21 mouse cellular contexts compared by ENCODE assay signal in genomic region chr2:113688558-113689093, GRCm38 (mm10).
DNase-seq lines count a peak whose midpoint lies in the region; ATAC-seq and TF ChIP-seq lines count a peak whose summit lies in the region.
"Had no signal": no experiment of that assay in that cellular context is flagged by ENCODE, and none has a peak within 500 bp of the region (broad histone marks: within the 10 kb centered on the region; RNA-seq: fewer than 3 reads in every experiment).

No protein-coding gene starts in this region.

- WGBS in hindbrain, embryonic 11.5 days, result 86% methylated on average over 6 of the region's 6 CpGs

- no peak overlapping the region for H3K4me3 ChIP-seq in embryonic fibroblast, embryonic 13.5 days (ENCODE audit: insufficient read depth, low read length)
- H3K4me3 ChIP-seq in hindbrain, embryonic 11.5 days (ENCODE audit: low read depth, low read length), result no peak overlapping the region
- H3K4me3 ChIP-seq: embryonic facial prominence, embryonic 13.5 days; embryonic facial prominence, embryonic 15.5 days; forebrain, embryonic 13.5 days; forebrain, embryonic 15.5 days had no signal

- peak; percentile 72 for DNase-seq in heart, adult 11 months
- no peak for DNase-seq in heart, adult 9 months (ENCODE audit: low spot score in 2 of 2)
- DNase-seq in hindbrain, embryonic 11.5 days (ENCODE audit: low spot score), result no peak
- DNase-seq in spleen, adult 12 weeks (ENCODE audit: low spot score), result no peak
- DNase-seq: adrenal gland, adult 8-10 months; adrenal gland, postnatal 14 days; adrenal gland, postnatal 36 days; cerebellum, adult 11-12 months; cerebellum, adult 2 months; cerebellum, adult 9-10 months; cerebellum, postnatal 10 days; cerebellum, postnatal 25 days; embryo, embryonic 11 days; forebrain, postnatal 0 days had no signal

- TF ChIP-seq CTCF in embryonic fibroblast, embryonic 13.5 days (IDR thresholded peaks at IDR 0.05; ENCODE audit: borderline replicate concordance, insufficient read depth, low read length), result no peak

- peak overlapping the region; percentile 87 for H3K27ac ChIP-seq in embryonic fibroblast, embryonic 13.5 days (ENCODE audit: insufficient read depth, low read length)
- H3K27ac ChIP-seq in hindbrain, embryonic 11.5 days (ENCODE audit: low read depth, low read length), result no peak overlapping the region
- H3K27ac ChIP-seq: embryonic facial prominence, embryonic 13.5 days; embryonic facial prominence, embryonic 15.5 days; forebrain, embryonic 13.5 days; forebrain, embryonic 15.5 days had no signal

- H3K36me3 ChIP-seq in hindbrain, embryonic 11.5 days (ENCODE audit: control insufficient read depth, insufficient read depth, low read length), result no peaks in the 10 kb centered on the region
- H3K36me3 ChIP-seq: embryonic facial prominence, embryonic 13.5 days; embryonic facial prominence, embryonic 15.5 days; forebrain, embryonic 15.5 days had no signal

- H3K4me2 ChIP-seq in hindbrain, embryonic 11.5 days (replicated peaks; ENCODE audit: low read depth, low read length), result no peak overlapping the region
- H3K4me2 ChIP-seq: embryonic facial prominence, embryonic 13.5 days; embryonic facial prominence, embryonic 15.5 days; forebrain, embryonic 13.5 days; forebrain, embryonic 15.5 days had no signal

- peak; percentile 58; the same call in 1 of the 2 replicates for ATAC-seq in megakaryocyte progenitor cell, adult 5-6 weeks (replicated peaks; ENCODE audit: poor library complexity)
- no peak for ATAC-seq in hindbrain, embryonic 11.5 days (ENCODE audit: low FRiP score)
- ATAC-seq: activated CD4-positive, CD25-positive, alpha-beta regulatory T cell, adult 4 months; forebrain, embryonic 13.5 days; forebrain, embryonic 15.5 days; forebrain, postnatal 0 days had no signal

- no peak overlapping the region for H3K9ac ChIP-seq in hindbrain, embryonic 11.5 days (ENCODE audit: low read depth, low read length)
- H3K9ac ChIP-seq: embryonic facial prominence, embryonic 13.5 days; embryonic facial prominence, embryonic 15.5 days; forebrain, embryonic 13.5 days; forebrain, embryonic 15.5 days; forebrain, postnatal 0 days had no signal

- H3K27me3 ChIP-seq in hindbrain, embryonic 11.5 days (ENCODE audit: control insufficient read depth, insufficient read depth, low read length), result no peaks in the 10 kb centered on the region
- H3K27me3 ChIP-seq: embryonic facial prominence, embryonic 15.5 days; forebrain, embryonic 13.5 days; forebrain, embryonic 15.5 days had no signal

- H3K9me3 ChIP-seq in hindbrain, embryonic 11.5 days (ENCODE audit: control insufficient read depth, low read length), result no peaks in the 10 kb centered on the region
- H3K9me3 ChIP-seq: embryonic facial prominence, embryonic 13.5 days; embryonic facial prominence, embryonic 15.5 days; forebrain, embryonic 13.5 days; forebrain, embryonic 15.5 days had no signal

- TF ChIP-seq POLR2A in embryonic fibroblast, embryonic 13.5 days (IDR thresholded peaks at IDR 0.05; ENCODE audit: low read depth, low read length), result no peak

- peaks cover 8% of the 10 kb centered on the region for H3K4me1 ChIP-seq in embryonic fibroblast, embryonic 13.5 days (ENCODE audit: control insufficient read depth, insufficient read depth, low read length)
- no peaks in the 10 kb centered on the region for H3K4me1 ChIP-seq in hindbrain, embryonic 11.5 days (replicated peaks; ENCODE audit: control insufficient read depth, insufficient read depth, low read length)
